Mouse (Mus musculus) layer of hippocampus, postnatal 36 days (tissue): ENCODE data around the gene Pmm2. TPM values are rescaled to one million over a fixed set of nuclear protein-coding genes. Genes with fewer than 3 reads are reported as not detected.

Experiments used
- DNase-seq, 2 experiments: peaks; one replicate each; pipeline ENCODE4 v3.0.0; 2022
- microRNA-seq, 2 experiments: library from miRNA; unstranded; fragments of <30 nt; microRNA quantifications; one replicate each; pipeline ENCODE4 v1.2.0; 2021
- total RNA-seq, 2 experiments: library from RNA; stranded (reverse); gene quantifications; 2 replicates each; pipeline ENCODE4 v1.2.3; 2021

Pmm2 gene
- total RNA-seq, 2 experiments from 2014 or later, result 33.2 to 40.8 TPM

DNA sequence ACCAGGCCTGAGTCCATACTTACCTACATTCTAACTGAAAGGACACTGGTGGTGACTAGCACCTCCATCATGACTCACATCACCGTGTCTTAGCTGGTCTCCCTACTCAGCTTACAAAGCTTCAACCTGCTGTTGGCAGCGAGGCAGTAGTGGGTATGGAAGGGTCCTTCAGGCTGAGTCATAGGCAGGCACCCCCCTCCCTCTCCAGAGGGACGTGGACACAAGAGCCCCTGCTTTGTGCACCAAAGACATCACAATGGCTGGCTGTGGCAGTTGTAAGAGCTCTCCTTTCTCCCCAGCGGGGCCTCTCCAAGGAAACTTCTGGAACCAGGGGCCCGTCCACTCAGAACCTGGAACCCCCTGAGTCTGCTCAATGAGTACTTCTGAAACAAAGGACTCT lies 43.0 kb downstream of the Pmm2 start, which contains the start of gene Gm5767:
Gene Gm5767, plus strand, starts transcription at position 301 of the 400 bp plus-strand sequence.
- no peak for DNase-seq

GRCm38 (mm10) chr16:8685087-8685486 lies 47.6 kb downstream of the Pmm2 start:
- DNase-seq, result no peak

- peak; percentile 68 to 71 for DNase-seq
These were observed 48.8 kb downstream of the Pmm2 start for GRCm38 (mm10) chr16:8686121-8686870.

DNA sequence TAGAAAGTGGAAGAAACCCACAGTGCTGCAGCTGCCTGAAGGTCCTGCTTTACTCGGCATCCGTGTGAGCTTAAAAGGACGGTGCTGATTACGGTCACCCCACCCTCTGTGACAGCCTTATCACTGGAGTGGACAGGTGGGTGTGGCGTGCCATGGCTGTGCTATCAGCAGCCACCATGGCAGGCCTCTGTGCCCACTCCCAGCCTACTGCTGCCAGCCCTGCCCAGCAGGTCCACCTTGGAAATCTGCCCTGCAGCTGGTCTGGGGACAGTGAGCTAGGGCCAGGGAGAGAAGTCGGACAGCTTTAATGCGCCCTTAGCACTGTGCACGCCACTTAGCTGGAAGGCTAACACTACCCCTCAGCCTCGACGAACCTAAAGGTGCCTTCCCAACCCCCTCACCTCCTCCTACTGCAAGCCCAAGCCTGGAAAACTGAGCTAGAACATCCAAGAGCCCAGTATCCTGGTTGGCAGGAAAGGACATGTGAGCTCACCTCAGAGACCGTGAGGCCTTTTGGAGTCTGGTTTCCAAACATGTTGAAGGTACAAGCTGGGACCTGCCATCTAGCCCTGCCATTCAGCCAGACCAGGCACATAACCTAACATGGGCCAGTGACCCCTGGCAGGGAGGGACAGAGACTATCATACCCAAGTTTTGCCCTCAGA lies 49.5 kb downstream of the Pmm2 start:
- no peak for DNase-seq

DNA sequence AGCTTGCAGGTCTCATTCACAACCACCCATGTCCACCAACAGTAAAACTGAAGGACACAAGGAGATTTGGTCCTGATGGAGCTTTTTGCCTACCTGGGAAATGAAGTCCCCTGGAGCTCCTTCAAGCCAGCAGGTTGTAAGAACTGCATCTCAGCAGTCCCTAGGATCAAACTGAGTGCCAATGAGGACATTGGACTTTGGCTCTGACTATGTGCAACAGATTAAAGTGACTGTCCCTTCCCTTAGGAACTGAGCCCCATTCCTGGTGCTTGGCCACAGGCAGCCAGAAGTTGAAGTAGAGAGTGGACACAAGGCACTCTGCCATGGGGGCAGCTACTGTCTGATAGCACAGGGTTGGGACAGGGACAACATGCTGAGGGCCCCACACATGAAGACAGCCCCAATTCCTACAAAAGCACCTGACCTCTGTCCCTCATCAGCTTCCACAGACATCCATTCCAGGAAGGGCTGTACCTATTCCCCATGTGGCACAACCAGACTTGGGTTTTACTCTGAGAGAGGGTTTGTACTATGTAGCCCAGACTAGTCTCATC lies 50.2 kb downstream of the Pmm2 start:
- DNase-seq, result no peak

DNA sequence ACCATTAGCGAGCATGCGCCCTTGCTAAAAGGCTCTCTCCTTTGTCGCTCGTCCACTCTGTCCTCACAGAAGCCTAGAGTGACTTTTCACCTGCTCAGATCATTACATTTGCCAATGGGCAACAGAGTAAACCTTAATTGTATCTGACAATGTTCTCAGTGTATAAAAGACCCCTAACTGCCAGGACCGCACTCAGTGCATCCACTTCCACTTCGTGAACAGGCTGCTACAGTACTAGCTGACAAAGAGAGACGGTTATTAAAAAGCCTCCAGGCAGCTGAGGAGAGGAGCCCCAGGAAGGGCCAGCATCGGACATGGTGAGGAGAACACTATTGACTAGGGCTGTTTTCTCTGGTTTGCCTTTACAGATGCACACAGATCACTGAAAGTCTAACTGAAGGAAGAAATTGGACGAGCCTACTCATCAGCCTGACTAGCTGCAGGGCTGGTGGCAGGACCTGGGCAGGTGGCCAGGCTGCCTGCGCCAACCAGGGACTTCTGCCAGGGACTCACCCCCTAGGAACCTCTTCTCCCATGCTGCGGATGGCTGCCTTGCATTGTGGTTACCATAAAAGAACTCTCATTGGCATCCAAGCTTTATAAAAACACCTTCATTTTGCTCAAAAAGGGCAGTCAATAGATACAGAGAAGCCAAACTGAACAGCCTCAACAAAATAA lies 52.6 kb downstream of the Pmm2 start:
- peak in 1 of 2 experiments; percentile 59 for DNase-seq

DNA sequence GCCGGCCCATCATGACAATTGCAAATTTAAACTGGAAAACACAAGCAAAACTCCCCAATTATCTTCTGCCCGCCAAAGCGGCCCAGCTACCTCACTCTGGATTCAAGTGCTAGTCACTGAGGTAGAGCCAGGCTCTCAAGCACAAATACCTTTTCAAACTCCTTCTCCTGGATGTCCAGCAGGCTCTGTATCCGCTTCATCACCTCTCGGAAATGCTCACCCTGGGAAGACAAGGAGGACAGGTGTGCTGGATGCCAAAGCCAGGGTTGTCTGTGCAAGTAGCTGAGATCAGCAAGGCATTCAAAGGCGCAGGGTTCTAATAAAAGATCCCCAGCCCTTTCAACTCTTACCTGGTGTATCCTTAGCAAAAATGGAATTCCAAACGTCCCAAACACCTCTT lies 53.7 kb downstream of the Pmm2 start:
- no peak for DNase-seq

DNA sequence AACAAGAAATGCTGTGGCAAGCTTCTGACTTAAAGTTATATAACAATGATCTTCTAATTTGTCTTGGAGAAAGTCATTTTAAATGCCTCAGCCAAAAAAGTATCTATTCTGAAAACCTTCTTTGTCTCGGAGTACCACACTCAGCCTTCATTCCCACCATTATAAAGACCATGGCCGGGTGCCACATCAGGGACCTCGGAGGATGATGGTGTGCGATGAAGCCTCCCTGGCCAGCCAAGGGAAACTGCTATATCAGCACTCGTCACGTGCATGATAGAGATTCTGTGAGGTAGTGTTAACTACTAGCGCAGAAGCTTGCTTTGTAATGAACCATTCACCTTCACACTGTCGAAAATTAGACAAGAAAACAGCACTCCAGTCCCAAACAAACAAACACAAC lies 62.1 kb downstream of the Pmm2 start:
- DNase-seq, result no peak

- DNase-seq, result no peak
These were observed 63.1 kb downstream of the Pmm2 start for GRCm38 (mm10) chr16:8700586-8700985.

DNA sequence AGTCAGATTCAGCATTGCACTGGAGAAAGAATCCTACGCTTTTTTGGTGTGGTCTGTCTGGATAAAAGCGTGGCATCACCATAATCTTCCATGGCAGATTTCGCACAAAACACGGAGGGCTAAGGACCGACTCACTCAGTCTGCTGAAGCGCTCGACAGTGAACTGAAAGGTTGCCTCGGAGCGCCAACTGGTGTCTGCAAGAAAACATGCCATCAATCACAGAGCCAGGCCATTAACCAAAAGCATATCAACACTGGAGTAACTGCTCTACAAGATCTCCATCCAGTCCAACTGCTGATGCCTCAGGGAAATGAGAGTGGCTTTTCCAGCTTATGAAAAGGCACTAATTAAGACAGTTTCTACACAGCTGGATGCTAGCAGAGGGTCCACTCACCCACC lies 74.5 kb downstream of the Pmm2 start:
- peak in 1 of 2 experiments; percentile 31 for DNase-seq

Small RNA genes lying within 50 kb of the gene (microRNA-seq; reads per million reads assigned to microRNA genes)
- 0 reads per million in 2 experiments for gene Gm22137

Other genes with a start within 250 kb of the Pmm2 start
- gene Tmem114, start 212.5 kb upstream of the Pmm2 start, total RNA-seq, result 1 to 10 TPM; 5.7 to 8.4 TPM
- 10 to 100 TPM; 22.9 to 27.3 TPM for gene Mettl22, start 166.9 kb upstream of the Pmm2 start, total RNA-seq
- 100 to 1,000 TPM; 134 to 141 TPM for gene Abat, start 124.2 kb upstream of the Pmm2 start, total RNA-seq
- gene Tmem186, start within 50 bp of the Pmm2 start, total RNA-seq, result 10 to 100 TPM; 11.0 to 12.9 TPM
- 10 to 100 TPM; 21.0 to 22.7 TPM for gene Carhsp1, start 34.5 kb downstream of the Pmm2 start, total RNA-seq
- gene Gm5767, start 43.1 kb downstream of the Pmm2 start, total RNA-seq, result not detected
- gene Usp7, start 154.6 kb downstream of the Pmm2 start, total RNA-seq, result 100 to 1,000 TPM; 157 to 160 TPM
- gene 1810013L24Rik, start 192.4 kb downstream of the Pmm2 start, total RNA-seq, result 100 to 1,000 TPM; 109 to 113 TPM